Mouse (Mus musculus): Measurements from ENCODE around the gene Odf3b. TPM values are rescaled to one million over a fixed set of nuclear protein-coding genes. Genes with fewer than 3 reads are reported as not detected.
A peak's percentile ranks its signal among the peaks of the same experiment; 100 is the strongest.

Odf3b gene
- total RNA-seq, 4 experiments from 2014 or later = 0.34 to 0.73 (median 0.43) TPM

DNA sequence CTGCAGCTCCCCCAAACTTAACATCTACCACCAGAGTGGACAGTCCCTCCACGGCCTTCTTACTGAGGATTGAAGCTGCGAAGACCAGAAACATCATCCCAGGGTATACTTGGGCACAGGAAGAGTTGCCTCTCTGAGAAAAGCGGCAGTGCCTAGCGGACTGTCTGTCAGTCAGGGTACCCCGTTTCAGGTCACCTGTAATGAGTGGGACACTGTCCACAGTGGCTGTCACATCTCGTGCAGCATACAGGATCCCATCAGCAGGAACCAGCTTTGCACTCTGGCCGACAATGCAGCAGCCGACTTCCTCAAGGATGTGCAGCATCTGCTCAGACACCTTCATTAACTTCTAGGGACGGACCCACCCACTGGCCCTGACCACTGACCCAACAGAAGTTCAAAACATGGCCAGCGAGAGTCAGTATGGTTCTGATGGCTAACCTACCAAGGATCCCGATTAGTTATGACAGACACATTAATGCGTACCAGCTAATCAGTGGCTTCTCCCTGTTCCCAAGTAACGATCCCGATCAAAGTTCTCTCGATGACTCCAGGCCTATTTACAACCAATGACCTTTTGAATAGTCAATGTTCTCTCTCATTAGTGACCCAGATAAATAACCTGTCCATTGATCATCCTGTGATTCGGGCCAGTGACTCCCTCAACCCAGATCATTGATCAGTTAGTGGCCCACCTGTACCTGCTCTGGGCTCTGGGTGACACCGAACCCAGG, 4.1 kb downstream of the Odf3b start:
- DNase-seq = no peak

DNA sequence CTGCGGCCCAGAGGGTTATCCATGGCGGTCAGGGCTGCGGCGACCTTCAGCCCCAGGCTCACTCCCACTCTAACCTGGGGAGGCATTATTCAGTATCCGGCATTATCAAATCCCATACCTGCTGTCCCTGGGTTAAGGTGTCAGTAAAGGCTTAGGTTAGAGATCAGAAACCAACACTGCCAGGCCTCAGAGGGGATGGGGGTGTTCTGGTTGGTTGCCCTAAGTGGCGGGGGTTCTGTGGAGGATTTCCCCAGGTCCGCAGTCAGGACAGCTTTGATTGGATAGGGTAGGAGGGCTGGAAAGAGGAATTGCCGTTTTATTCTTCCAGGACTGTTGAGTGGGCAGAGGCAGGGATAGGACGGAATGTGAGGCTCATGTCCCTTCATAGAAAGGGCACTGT, 4.7 kb downstream of the Odf3b start:
- DNase-seq = no peak

DNA sequence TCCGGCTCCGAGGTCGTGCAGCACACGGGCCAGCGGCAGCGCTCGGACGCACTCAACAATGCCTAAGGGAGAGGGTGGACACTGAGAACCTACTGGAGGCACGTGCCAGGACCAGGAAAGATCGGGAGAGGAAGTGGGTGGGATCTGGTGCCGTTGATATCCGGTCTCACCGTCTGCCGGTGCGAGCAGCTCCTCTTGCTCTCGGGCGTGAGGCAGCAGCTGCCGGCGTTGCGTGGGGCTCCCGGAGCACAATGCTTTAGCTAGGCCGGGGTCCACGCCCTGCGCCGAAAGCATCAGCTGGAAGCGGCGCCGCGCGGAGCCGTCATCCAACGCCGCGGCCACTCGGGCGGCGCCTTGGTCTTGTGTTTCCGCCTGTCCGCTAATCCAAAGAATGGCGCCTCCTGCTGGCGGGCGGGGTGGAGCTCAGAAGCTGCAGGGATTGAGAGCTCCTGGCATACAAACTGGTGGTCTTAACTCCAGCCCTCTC, 5.3 kb downstream of the Odf3b start, which contains the start of gene Sco2:
Sco2 (minus strand) TSS at position 85 of the 487 bp plus-strand sequence.
- DNase-seq = peak; percentile 86

DNA sequence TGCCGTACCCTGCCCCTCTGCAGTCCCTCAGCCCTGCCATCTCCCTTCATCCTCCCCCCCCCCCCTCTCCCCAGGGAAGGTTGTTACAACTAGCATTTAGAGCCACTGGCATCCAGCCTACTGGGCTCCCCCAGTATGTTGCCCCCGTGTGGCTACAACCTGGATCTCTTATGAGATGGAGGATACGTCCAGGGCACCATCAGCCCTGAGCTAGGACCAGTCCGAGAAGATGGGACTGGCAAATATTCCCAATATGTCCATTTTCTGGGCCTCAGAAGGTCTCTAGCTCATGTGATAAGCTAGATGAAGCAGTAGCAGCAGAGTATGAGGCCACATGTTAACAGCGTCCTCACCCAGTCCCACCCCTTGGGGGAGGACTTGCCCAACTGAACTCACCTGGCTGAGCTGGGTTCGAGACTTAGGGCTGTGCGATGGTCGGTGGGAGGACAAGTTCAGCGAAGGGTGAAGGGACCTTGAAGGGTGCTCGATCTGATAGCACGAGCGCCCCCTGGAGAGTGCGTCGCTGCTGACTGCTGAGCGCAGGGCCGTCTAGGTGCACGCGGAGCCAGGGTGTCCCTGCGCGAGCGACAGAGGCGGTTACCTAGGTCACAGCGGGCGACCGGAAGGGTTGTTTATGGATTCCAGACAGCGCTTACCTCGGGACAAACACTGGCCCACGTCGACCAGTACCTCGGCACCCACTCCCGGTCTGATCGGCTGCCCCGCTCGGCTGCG, 5.9 kb downstream of the Odf3b start:
- peak; percentile 83 for DNase-seq

DNA sequence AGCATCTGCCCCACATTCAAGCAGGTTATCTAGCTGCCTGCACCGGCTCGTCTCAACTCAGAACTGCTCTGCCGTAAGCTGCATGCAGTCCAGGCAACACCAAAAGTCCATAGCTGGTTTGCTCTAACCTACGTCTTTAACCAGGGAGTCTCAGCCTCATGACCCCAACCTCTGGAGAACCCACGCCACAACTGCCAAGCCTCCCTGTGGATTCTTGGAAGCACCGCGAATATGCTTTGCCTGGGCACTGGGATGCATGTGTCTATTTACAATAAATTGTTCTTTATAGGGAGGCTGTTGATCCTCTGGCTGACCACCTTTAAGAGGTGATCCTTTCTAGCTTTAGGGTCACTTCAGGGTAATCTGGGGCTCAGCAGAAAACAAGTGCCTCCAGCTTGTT, 6.5 kb downstream of the Odf3b start:
- no peak for DNase-seq

DNA sequence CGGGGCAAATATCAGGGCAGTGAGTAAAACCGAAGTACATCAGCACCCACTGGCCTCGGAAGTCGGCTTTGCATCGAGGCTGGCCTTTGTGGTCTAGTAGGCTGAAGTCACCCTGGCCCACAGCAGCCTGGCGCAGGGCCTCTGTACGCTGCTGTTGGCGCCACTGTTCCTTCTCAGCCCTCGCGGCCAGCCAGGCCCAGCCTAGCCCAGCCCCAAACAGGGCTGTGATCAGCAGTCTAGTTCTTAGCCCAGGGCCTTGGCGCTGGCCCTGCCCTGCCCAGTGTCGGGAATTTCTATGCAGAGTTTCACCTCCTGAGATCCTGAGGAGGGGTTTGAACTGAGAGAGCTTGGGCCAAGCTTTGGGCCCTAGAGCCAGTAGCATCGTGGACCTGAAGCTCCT, 7.0 kb downstream of the Odf3b start:
- DNase-seq = no peak

DNA sequence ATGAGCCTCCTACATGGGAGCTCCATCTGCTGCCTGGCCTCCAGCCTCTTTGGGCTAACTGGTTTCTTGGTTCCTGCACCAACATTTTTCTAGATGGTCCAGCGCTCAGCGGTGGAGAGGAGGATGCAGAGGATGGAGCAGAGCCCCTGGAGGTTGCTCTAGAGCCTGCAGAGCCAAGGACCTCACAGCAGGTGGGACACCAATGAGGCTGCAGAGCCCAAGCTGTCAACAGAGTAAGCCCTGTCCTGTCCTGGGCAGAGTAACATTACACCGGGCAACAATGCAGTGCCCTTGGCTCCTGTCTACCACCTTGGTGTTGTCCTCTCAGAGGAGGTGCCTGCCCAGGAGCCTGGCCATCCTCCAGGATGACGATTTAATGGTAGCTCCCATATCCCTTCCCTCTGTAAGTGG, 13.9 kb downstream of the Odf3b start:
- no peak for DNase-seq

DNA sequence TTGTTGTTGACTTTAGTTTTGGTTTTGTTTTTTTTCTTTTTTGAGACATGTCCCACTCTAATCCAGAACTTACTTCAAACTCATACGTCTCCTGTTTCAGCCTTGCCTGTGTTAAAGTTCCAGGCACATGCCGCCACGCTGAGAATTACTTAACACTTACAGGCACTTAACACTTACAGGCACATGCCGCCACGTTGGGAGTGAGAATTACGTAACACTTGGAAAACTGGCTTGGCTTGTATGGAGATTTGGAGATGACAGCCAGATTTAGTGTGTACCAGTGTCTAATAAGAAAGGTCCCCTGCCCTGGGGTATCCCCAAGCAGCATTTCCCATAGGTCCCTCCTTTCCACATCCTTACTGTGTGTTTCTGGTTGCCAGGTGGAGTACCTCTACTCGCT, 16.0 kb downstream of the Odf3b start:
- no peak for DNase-seq

DNA sequence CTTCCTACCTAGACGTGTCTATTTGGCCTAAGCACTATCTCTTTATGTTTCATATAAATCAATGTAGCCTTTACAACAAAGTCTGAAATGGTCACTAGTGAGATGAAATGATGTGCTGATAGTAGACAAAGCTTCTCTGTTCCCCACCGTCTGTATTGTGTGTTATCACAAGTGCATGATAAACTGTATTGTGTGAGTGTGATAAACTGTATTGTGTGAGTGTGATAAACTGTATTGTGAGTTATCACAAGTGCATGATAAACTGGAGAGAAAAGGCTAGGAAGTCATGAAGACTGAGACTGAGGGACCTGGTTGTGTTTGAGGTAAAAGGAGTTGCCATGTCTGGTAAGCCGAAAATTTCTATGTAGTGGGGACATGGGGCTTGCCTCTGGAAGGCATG, 20.3 kb downstream of the Odf3b start:
- DNase-seq = no peak

DNA sequence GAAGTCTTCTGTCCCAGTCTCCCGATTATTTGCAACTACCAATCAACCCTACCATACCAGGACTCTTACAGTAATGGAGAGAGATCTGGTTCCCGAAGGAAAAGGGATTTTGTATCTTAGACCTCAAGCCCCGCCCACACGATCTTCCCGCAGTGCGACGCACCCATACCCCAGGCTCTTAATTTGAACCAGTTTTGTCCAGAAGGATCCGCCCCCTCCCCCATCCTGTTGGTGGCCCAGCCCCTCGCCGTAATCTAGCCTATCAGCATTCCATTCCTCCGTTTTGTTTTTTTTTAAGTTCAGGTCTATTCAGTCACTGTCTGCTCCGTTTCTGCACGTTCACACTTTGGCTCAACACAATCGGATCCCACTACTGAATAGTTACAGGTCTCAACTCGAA, 22.7 kb downstream of the Odf3b start:
- DNase-seq = peak; percentile 45

DNA sequence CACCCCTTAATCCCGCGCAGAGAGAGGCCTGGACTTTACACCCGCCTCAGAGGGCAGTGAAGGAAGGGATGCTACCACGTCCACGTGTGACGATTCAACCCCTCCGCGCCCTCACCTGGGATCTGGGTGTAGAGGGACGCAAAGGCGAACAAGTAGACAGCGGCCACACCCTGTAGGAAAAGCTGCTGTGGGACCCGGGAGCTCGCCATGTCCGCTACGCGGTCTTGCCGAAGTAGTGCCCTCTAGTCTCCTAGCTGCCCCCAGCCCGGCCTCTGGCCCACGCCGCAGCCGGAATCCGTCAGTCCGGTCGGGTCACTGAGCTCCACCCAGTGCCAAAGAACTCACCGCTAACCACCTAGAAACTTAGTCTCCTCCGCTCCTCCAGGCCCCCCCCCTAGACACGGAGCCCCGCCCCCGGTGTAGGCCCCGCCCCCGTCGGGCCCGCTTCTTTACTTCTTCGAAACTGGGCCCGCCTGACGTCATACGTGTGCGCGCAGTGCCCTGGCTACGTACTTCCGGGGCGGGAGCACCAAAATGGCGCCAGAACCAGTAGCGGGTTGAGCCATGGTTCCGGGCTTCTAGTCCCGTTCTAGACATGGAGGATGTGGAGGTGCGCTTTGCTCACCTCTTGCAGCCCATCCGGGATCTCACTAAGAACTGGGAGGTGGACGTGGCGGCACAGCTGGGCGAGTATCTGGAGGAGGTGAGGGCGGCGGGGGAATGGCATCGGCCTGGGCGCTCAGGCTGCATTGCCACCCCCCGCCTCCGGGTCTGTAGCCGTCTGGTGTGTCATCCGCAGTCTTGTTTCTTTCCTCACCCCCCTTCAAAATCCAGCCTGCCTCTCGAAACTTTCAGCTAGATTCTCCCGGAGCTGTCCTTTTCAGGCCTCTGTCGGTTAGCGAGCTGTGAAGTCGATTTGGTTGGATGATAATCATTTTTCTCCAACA, 23.6 kb downstream of the Odf3b start, which contains the start of the genes Lmf2 and Ncaph2:
Lmf2 (minus strand) TSS at position 419 of the 947 bp plus-strand sequence.
Ncaph2 (plus strand) TSS at position 479 of the 947 bp plus-strand sequence.
- DNase-seq = peak; percentile 94

DNA sequence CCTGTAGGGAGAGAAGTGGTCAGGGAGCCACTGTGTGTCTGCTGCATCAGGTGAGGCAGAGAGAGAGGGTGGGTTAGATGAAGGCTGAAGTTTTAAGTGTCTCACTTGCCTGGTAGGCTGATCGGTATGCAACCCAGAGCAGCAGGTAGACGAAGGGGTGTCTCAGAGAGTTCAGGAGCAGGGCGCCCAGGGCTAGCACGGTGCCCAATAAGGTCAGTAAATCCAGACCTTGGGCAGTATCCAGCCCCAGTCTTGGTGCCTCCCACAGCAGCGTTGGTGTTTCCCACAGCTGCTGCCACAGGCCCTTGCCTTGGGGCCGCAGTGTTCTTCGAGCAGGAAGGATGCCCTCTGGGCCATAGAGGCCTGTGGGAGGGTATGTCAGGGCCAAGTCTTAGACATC, 24.6 kb downstream of the Odf3b start:
- DNase-seq = no peak

DNA sequence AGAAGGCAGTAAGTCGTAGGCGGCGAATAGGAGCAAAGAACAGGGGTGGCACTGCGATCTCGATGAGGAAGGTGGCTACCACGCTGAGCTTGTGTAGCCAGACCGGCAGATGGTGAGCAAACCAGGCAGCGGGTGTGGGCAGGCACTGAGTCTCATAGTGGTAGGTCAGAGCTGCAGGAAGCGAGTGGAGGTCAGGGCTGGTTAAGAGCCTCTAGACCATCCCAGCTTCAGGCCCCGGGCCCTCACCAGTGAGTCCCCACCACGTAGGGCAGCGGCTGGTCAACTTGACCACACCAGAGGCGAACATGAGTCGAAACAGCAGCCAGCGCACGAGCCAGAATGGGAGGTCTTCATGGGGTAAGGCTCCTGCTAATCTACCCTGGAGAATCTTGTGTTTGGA, 25.2 kb downstream of the Odf3b start:
- DNase-seq = no peak

DNA sequence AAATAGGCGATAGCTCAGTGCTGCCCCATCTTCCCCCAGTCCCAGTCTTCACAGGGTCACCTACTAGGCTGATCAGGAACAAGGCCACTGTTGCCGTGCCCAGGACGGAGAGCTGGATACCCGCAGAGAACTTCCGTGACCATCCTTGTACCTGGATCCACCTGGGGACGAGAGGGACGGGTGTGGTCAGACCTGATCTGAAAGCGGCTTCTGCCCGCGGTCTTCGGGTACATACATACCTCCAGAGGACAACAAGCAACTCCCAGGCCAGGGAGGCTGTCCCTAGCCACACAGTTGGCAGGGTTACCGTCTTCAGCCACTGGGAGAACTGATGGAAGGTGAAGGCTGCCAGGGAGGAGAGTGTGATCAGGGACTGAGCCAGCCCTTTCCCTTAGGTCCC, 26.3 kb downstream of the Odf3b start:
- DNase-seq = no peak

DNA sequence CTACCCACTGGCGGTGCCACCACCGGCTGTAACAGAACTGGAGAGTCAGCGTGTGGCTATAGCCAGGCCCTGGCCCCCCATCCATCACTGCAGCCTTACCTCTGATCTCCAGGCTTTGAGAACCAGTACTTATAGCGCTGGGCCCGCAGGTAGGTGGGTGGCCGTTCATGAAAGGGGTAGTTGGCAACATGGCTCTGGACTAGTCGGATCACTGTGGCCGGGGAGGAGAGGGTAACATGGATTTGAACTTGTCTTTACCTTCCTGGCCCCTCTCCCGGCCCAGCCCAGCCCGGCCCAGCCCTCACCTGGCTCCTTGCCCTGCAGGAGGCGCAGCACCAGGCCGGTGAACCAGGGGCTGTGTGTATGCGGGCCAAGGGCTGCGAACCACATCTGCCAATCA, 27.0 kb downstream of the Odf3b start:
- DNase-seq = no peak

DNA sequence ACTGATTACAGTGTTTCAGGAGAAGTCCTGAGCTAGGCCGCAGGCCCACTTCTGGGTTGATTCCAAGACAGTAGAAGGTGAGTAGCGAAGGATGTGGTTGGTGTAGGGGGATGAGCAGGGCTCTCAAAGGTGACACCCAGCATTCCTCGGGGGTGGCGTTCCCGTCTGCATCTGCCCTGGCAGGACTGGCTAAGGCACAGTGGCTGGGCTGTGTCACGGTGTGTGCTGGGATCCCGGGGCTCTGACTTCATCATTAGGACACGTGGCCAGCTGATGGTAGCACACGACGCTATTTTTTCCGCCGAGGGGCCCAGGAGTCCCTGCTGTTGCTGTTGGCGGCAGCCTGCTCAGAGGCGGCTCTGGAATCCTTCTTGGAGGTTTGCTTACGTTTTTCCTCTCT, 27.8 kb downstream of the Odf3b start:
- no peak for DNase-seq

DNA sequence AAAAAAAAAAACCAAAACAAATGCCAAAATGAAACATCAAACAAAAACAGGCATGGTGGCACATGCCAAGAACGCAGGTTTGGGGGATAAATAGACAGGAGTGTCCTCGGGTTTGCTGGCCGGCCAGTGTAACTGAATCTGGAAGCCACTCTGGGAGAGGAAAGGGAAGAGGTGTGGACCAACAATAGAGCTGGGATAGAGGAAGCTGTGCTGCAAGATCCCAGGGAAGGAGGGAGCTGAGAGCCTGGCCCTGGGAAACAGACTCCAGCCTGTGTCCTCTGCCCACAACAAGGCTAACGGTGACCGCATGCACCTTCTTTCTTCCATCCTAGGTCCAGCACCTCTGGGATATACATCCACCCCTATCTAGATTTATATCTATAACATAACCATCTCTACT, 28.6 kb downstream of the Odf3b start:
- no peak for DNase-seq

DNA sequence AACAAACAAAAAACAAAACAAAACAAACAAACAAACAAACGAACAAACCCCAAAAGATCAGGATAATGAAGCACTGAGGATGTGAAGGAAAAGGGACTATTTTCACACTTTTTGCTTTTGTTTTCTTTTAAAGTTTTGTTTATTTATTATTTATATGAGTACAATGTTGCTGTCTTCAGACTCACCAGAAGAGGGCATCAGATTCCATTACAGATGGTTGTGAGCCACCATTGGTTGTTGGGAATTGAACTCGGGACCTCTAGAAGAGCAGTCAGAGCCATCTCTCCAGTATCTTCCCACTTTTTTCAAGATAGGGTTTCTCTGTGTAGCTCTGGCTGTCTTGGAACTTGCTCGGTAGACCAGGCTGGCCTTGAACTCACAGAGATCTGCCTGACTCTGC, 35.8 kb downstream of the Odf3b start:
- no peak for DNase-seq

DNA sequence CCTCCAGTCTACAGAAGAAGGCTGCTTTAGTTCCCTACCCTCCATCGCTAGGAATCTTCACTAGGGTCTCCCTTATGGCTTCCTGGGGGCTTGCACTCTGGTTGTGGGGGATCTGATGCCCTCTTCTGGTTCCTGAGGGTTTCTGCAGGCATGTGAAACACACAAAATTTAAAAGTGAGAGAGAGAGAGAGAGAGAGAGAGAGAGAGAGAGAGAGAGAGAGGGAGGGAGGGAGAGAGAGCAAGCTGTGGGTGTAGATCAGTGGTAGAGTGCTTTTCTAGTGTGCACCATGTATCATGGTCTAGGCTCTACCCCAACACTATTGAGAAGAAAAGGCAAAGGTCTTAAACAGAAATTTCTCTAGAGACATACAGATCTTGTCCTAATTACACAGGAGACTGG, 37.4 kb downstream of the Odf3b start:
- no peak for DNase-seq

DNA sequence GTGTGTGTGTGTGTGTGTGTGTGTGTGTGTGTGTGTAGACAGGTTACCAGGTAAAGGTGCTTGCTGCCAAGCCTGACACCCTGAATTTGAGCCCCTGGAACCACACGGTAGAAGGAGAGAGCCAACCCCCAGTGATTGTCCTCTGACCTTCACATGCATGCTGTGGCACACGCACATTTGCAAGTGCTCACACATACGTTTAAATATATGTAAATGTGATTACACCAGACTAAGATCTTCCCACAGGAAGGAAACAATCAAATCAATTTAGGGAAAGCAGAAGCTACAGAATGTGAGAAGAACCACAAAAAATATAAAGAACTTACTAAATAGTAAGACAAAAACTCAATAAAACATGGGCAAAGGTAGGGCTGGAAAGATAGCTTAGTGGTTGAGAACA, 38.9 kb downstream of the Odf3b start:
- no peak for DNase-seq

DNA sequence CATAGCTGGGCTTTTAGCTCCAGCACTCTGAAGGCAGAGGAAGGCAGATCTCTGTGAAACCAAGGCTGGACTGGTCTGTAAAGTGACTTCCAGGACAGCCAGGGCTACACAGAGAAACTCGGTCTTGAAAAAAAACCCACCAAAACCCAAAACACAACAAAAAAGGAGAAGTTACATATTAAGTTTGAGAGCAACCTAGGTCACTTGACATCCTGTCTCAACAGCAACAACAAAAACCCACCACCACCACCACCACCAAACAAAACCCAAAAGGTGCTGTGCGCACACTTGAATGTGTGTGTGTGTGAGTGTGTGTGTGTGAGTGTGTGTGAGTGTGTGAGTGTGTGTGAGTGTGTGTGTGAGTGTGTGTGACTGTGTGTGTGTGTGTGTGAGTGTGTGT, 39.4 kb downstream of the Odf3b start:
- no peak for DNase-seq

DNA sequence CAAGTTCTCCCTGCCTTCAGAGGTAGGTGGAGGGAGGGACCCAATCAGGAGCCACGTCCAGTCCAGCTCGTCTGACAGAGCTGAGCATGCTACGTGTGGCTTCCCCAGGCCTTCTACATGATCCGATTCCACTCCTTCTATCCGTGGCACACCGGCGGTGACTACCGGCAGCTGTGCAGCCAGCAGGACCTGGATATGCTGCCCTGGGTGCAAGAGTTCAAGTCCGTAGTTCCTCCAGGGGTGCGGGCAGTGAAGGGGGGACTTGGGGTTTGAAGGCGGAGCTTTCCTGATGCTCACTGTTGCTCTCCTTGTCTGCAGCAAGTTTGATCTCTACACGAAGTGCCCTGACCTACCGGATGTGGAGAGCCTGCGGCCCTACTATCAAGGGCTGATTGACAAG, 42.7 kb downstream of the Odf3b start:
- no peak for DNase-seq
